Mouse (Mus musculus) adrenal gland, adult (tissue): ENCODE measurements around the gene Tecr.

Experiments used
- DNase-seq, 2 experiments: peaks; one replicate each; pipeline ENCODE4 v3.0.0; 2022 to 2023; ENCODE audit warnings: low spot score in 1 of 2; ENCODE audit not compliant: inconsistent age in 2 of 2

Tecr gene

DNA sequence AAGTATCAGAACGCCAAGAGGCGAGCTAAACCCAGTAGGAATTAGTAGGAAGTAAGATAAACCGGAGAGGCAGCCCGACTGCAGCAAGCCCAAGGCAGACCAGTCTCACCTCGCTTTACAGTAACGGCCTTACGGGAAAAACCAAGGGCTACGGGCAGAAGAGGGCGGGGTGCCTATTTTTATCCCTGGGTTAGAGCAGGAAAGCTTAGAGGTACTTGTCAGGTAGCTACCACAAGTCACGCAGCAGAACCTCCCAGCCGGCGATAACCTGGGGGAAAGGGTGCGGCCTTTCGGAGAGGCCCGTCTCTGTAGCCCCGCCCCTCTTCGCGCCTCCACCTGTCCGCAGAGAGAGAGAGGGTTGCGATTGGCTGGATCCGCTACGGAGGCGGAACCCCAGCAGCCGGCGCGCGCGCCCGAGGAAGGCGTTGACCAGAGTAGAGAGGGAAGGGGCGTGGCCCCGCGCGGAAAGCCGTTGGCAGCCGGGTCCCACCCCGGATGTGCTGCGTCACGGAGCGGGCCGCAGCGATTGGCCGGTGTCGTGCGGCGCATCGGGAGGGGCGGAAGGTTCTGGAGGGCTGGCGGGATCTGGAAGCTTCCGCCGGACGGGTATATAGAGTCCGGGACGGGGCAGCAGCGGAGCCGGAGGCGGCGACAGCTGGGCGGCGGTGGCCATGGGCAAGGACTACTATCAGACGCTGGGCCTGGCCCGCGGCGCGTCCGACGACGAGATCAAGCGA lies at the start of gene Tecr, which contains the start of gene Dnajb1:
TSS of gene Tecr (minus strand) at position 311 of the 737 bp plus-strand sequence.
TSS of gene Dnajb1 (plus strand) at position 533 of the 737 bp plus-strand sequence.
- peak; percentile 100 for DNase-seq

DNA sequence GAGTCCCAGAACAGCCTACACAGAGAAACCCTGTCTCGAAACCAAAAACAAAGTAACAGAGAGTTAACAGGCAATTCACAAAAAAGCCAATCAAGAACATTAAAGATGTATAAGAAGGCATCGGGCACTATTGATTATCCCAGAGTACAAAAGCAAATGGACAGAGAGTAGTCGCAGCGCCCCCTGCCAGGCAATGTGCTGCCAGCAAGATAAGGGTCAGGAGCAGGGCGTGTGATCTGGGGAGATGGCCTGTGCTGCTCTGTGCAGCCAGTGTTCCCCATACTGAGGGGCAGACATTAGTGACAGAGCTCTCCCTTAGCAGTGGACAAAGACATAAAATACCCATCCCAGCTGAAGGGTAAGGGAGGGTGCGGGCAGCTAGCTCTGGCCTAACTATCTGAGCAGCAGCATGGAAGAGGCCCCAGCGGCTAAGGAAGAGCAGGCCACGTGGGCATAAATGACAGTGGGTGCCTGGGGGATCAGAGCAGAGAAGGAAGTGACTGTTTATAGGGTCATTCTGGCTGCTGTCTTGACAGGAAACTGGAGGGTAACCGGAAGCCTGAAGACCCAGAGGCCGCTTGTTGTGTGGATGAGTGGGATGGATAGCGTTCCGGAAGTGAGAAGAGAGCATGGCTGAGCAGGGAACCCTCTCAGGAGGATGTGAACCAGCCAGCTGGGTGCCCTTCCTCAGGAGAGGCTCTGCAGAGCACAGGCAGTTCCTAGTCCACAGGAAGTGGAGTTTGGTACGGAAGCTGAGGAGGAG lies 48.9 kb upstream of the Tecr start:
- DNase-seq: peak in 1 of 2 experiments; percentile 51

DNA sequence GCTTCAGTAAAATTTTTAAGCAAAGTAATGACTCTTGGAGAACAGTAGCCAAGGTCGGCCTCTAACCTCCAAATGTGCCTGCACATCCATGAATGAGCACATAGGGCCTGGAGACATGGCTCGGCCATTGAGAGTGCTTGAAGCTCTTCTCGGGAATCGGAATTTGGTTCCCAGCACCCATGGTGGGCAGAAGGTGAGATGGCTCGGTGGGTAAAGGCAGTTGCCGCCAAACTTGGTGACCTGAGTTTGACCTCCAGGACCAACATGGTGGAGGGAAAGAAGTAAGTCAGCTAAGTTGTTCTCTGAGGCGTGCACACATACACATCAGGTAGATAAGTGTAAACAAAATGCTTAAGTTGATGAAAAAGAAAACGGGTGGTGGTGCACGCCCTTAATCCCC lies 48.3 kb upstream of the Tecr start:
- no peak for DNase-seq

DNA sequence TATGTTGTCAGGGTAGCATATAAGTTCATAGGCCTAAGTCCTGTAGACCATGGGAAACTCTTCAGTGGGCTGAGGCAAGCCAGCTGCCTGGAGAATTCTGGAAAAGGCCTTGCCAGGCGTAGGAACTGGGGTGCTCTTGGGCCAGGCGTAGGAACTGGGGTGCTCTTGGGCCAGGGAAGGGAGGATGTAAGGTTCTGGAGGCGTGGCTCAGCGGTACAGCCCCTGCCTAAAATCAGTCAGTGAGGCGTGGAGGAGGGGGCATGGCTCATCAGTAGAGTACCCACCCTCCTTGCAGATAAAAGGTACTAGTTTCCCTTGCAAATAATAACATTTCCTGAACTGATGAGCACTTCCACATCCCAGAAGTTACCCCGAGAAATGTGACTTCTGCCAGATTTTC lies 47.0 kb upstream of the Tecr start:
- DNase-seq: no peak

DNA sequence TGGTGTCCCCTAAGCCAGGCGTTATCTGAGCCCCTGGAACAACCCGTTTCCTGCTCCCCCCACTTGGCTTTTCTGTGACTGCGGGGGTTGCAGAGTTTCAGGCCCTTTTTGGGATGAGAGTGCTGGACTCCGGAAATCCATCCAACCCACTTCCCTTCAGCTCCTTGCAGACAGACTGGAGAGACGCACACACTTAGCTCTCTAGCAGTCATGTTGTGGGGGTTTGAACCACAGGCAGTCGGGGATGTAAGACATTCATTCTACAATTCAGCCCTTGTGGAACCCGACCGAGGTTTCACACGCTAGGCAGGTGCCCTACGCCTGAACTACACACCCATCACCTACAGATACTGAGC lies 45.9 kb upstream of the Tecr start:
- no peak for DNase-seq

DNA sequence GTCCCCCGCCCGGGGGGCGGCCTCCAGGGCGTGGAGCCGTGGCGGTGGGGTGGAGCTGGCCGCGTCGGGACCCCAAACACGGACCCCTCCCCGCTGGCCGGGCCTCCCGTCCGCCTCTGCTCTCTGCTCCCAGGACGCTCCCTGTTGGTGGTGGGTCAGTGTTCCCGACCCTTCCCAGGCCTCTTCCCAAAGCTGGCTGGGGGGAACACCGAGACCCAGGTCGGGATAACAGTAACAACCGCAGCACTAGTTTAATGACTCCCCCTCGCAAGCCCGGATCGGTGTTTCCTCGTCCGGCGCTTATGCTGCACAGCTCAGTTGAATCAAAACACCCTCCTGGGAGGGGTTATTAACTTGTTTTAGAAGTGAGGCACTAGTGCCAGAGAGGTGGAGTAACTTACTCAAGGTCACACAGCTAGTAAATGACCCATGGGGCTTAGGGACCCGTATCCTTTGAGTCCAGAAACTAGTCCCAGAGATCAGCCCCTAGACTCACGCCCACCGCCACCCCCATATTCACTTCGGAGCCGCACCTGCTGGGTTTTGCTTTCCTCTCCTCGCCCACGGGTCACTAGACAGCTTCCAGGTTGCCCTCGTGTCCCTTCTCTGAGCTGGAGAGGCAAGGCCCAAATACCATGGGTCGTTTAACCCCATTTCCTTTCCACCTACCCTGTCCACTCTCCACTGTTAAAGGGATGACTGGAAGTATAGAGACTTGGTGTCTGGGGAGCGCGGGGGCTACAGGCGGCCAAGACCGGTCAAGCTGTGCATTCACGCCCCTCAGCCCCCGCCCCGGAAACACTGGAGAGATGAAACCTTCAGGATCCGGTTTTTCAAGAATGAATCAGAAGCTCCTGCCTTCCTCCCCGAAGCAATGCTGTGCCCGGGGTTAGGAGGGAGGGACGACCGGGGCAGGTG lies 45.2 kb upstream of the Tecr start:
- peak in 1 of 2 experiments; percentile 69 for DNase-seq

DNA sequence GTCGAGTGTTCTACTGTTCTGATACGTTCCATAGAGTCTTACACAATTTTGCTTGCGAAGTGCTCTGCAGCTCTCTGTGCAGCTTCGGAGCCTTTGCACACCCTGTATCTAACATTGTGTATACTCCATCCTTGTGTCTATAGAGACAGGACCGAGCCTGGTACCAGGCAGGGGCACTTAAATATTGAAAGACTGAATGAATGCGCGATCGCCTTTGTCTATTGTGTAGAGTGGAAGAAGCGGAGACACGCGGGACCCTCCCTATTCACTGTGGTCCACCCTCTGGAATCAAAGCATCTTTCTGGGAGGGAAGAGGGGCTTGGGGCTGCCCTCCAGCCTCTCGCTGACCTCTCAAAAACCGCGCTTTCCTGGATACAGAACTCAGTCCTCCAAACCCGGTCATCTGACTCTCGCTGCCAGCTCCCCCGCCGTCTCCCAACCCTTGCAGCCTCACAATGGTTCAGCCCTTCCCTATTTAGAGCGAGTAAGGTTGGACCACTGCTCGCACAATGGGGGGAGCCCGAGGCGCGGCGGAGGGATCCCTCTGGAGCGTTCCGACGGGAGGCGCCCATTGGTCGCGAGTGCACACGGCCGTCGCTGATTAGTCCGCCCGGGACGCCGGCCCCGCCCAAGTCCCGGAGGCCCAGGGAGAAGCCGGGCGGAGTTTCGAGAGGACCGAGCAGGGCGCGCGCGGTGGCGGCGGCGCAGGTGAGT lies 44.4 kb upstream of the Tecr start, which contains the start of gene Gipc1:
TSS of gene Gipc1 (plus strand) at position 648 of the 714 bp plus-strand sequence.
- DNase-seq: peak; percentile 98 to 99

DNA sequence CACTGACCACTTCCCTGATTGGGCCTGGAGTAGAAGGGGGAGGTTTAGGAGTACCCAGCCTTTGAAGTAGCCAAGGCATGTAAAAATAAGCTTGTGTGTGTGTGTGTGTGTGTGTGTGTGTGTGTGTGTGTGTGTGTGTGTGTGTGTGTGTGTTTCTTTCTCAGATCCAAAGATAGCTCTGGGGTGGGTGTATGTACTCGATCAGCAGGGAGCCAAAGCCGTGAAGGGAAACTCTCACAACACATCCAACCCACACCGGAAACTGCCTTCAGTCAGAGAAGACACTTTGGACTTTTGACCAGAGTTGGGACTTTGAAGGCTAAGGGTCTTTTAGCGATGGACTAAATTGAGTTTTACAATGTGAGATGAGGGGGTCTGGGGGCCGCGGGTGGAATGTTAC lies 41.9 kb upstream of the Tecr start:
- DNase-seq: no peak

DNA sequence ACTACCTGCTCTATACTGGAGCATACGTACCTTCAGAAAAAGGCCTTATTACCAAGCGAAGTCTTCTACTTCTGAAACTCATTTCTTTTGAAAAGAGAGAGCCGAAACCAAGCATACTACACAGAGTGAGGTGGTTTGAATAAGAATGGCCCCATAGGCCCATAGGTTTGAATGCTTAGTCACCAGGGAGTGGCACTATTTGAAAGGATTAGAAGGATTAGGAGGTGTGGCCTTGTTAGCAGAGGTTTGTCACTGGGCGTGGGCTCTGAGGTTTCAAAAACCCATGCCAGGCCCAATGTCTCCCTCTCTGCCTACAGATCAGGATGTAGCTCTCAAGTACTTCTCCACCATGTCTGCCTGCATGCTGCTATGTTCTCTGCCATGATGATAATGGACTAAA lies 40.3 kb upstream of the Tecr start:
- no peak for DNase-seq

DNA sequence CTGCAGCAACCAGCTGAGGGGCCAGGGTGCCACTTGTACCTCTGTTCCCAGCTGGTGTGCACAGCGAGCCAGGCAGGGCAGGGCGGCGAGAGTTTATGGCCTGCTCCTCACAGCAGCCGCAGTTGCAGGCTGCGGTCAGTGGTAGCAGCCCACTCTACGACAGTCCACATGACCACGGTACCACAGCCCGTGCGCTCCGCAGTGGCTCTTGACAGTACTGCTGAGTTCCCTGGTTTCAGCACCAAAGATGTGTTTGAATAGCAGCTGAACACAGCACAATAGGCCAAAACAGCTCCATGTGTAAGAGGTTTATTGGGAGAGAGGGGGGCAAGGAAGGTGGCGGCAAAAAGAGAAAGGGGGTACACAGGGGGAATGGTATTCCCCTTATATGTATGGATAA lies 39.7 kb upstream of the Tecr start:
- DNase-seq: no peak

DNA sequence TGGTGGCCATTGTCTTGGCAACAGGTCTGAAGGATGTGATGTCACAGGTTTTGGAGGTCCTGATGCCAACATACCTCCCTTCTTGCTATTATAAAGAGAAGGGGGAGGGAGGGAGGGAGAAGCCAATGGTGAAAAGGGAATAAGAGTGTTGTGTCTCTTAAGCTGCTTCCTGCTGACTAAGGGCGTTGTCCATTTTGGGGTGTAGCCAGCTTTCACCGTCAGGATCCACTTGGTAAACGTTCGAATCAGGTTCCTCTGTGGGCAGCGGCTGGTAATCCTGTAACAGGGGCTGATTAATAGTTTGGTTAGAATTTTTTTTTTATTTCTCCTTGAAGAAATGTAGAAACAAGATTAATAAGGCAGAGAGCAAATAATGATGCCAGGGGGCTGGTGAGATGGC lies 31.9 kb upstream of the Tecr start:
- no peak for DNase-seq

DNA sequence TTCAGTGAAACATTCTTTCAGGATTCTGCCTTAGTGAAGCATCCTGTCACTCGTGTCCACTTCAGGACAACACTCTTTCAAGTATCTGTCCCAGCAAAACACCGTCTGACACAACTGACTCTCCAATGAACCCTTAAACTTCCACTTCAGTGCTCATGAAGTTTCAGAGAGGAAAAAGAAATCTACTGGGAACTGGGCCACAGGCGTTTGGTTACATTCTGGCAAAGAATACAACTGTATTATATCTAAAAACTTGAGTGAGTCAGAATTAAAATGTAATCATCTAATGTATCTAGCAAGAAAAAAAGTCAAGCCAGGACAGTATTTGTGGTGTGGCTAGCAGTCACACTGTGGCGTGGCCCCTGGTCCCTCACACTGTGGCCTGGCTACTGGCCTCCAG lies 31.1 kb upstream of the Tecr start:
- DNase-seq: no peak

DNA sequence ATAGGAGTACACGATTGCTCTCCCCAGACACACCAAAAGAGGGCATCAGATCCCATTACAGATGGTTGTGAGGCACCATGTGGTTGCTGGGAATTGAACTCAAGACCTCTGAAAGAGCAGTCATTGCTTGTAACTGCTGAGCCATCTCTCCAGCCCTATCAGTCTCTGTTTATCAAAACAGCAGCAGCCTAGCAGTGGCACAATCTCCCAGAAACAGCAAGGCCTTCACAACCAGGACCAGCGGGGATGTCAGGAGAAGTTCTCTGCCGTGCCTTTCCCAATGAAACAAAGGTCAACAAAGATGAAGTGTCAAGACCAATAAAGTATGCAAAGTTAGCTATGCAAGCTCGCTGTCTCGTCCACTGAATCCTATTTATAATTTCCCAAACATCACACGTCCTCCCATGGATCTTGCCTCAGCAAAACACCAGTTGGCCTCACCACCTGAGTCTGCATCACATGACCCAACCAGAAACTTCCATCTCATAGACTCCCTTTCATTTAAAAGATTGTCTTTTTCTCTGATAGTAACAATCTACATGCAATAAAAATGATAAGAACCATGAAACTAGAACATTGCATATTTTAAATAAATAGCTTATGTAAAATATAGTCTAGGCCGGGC lies 24.4 kb upstream of the Tecr start:
- DNase-seq: no peak

DNA sequence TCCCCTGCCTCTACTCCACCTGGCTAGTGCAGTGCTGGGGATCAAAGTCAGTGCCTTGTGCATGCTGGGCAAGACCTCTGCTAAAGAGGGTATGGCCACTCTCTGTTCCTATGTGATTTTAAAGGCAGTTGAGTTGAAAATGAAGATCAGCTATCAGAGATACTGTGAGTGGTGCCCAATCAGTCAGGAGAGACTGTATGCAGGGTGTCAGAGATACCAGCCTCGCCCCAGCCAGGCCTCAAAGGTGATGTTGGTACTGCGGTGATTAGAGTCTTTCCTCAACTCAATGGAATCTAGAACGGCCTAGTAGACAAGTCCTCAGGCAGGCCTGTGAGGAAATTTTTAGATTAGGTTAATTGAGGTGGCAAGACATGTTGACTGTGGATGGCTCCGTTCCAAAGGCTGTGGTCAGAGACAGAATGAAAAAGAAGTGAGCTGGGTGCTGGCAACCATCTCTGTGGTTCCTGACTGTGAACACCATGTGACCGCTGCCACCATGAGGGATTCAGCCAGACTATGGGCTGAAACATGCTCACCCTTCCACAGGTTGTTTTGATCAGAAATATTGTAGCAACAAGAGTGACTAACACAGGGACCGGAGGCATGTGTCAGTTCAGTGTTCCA lies 18.0 kb upstream of the Tecr start:
- DNase-seq: no peak

DNA sequence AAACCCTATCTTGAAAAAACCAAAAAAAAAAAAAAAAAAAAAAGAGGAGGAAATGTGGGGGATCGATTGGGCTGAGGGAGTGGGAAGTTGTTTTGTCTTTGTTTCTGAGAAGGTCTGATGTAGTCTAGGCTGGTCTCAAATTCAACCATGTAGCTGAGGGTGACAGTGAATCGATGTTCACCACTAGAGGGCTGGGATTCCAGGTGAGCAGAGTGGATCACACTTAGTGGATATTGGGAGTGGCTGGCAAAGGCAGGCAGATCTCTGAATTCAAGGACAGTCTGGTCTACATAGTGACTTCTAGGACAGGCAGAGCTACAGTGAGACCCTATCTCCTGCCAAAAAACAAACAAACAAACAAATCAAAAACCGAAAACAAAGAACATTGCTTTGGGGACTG lies 17.0 kb upstream of the Tecr start:
- peak in 1 of 2 experiments; percentile 66 for DNase-seq

DNA sequence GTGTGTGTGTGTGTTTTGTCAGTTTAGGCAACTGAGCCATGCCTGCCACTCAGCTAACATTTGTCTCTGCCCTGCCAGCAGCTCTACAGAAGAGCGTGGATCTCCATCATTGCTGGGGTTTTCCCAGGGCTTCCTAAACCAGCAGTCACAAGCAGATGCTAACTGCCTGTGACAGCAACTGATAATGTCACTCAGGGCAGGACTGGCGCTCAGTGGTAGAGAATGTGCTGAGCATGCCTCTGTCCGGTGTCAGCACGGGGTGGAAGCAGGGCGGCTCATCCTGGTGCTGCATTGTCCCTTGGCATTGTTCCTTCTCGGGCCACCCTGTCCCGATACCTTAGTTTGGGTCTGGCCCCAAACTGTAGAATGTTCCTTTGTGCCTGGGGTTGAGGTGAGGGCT lies 15.8 kb upstream of the Tecr start:
- DNase-seq: no peak

DNA sequence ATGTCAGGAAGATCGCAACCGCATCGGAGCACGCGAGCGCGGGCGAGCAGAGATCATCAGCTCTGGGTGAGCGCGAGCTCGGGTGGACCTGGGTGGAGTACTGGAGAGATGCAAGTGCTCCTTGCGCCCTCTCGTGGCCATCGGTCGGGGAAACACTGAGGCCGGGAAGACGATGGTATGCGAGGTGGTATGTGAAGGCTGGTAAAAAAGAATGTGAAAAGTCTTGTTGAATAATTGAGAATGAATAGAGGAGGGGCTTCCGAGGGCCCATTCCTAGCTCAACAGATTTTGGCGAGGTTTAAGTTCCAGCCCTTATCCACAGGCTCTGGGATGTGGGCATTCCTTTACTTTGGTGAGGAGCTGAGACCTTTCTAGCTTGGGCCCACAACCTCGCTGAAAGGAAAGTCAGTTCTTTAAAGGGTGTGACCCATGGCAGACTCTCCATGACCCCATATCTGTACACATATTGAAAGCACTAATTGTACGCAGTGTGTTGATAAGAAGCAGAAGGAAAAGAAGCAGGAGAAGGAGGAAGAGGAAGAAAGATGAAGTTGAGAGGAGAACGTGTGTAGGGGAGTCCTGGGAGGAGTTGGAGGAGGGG lies 14.7 kb upstream of the Tecr start:
- DNase-seq: peak; percentile 81 to 93

DNA sequence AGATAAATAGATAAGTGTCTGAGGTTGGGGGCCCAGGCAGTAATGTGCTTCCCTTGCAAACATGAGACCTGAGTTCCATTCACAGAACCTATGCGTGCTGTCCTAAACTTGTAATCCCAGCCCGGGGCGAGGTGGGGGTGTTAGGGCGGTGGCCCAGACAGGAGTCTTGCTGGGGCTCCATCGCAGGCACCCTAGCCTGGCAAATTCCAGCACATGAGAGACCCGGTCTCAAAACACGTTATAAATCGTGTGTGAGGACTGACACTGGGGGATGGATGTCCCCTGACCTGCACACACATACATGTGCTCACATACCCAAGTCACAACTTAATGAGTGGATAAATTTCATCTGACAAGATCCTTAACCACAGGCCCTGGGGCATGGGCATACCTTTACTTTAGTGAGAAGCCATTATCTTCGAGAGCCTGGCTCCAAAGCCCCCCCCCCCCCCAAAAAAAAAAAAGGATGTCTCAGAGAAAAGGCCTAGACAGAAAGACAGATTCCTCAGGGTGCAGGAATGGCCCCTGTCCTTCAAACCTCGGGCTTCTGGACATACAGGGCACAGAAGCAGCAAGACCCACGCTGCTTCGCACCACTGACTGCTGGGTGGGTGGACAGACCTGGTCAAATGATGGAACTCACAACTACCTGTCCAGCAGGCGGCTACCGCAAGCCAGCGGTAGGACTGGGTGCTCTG lies 14.1 kb upstream of the Tecr start:
- DNase-seq: no peak
